Mouse (Mus musculus): ENCODE results near the gene Zcchc24.
"Not testable (repeated sequence)": the region's sequence is repeated elsewhere in the genome, so short reads cannot be mapped to it uniquely, and the experiment has no call there.

The Zcchc24 gene

DNA sequence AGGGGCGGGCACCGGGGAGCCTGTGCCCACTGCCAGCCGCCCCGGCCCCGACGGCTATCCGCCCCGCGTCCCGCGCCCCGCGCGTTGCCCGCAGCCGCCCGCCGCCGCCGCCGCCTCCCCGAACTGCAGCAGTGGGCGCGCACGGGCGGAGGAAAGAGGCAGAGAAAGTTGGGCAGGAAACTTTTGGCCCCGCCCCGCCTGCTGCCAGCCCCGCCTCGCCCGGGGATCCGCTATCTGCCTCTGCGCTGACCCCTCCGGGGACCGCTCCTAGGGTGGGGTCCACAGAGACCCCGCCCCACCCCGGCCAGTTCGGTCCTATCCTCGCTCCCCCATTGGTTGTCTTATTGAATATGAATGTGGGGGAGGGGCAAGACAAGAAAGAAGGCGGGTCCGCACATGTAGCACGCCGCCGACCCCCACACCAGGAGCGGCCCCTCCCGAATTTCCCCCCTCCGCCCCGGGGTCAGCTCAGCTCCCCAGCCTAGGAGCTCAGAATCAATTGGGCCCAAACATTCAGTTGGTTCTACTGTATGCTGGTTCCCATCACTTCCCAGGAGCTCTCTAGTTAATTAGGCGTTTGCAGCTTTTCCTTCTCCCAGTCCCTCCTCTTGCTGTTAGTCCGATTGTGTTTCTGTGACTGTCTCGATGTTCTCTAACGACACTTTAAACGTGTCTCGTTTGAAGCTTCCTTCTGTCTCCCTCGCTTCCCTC lies at the start of gene Zcchc24:
TSS of gene Zcchc24 (minus strand) at position 125 of the 711 bp plus-strand sequence.
- peak; percentile 92 to 93 for DNase-seq

DNA sequence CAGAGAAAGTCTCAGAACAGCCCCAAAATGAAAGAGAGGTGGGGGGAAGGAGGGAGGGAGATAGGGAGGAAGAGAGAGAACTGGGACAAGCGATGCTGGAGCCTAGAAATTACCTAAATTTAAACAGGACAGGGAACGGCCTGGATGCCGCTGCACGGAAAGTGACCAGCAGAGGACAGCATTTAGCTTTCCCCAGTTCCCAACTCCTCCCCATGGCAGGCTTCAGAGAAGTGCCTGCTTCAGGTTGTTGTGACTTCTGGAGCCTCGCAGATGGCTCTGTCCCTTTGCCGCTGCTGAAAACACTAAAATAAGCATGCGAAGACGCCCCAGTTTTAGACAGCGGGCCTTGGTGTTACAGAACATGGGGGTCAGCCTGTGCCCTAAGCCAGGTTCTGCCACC lies 47.6 kb upstream of the Zcchc24 start:
- DNase-seq, result peak; percentile 59 to 80

DNA sequence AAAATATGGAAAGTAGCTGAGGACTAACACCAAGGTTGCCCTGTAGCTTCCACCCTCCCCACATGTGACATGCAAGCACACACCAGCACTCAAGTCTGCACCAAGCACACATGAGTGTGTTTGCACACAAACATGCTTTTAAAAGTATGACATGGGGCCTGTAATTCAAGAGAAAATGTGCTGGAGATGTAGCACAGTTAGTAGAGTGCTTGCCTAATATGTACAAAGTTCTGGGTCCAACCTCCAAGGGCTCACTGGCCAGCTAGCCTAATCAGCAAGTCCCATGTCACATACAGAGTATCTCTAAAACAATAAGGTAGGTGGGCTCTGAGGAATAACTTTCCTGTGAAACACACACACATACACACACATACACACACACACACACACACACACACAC lies 45.3 kb upstream of the Zcchc24 start:
- DNase-seq, result no peak

DNA sequence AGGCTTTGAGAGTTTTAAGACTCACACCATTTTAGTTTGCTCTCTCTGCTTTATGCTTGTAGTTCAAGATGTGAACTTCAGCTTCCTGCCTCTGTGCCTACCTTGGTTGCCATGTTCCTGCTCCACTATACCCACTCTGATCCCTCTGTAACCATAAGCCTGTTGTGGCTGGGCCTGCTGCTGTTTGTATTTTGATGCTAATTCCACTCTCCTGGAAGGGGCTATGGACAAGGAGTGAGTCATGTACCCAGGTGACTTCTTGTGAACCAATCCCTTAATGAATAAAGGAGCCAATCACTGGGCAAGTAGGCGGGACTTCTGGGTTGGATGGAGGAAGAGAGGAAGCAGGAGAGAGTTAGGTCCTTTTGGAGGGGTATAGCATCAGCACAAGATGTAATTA lies 42.2 kb upstream of the Zcchc24 start:
- not testable (repeated sequence) for DNase-seq

DNA sequence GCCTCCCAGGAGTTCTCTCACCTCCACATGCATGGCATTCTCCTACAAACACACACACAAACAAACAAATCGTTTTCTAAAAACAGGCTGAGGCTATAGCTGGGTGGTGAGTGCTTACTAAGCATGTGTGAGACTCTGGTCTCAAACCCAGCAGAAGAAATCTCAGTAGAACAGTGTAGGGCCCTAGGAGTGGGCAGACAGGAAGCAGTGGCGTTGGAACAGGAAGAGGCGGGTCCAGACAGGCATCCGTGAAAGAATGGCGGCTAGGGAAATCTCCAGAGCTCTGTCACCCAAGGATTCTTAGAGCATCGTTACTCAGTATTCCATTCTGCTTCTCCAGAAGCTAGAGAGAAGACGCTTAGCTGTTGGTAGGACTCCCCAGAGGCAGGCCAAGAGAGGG lies 37.7 kb upstream of the Zcchc24 start:
- no peak for DNase-seq

DNA sequence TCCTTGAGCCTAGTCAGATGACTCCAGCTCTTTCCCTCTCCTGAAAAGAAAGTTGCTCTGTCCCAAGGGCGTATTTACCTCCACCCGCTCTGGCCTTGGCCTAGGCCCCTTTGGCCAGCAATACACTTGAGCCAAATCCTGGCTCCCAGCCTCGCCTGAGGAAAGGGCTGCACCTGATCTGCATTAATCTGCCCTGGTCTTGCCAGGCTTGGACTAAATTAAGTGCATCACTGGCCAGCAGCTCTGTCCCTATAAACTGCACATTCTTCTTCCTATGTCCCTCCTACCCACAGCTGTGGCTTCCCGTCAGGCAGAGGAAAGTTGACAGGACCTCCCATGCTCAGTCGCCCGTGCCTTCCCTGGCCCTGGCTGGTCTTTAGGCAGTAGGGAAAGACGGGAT lies 37.0 kb upstream of the Zcchc24 start:
- peak in 1 of 2 experiments; percentile 11 for DNase-seq

DNA sequence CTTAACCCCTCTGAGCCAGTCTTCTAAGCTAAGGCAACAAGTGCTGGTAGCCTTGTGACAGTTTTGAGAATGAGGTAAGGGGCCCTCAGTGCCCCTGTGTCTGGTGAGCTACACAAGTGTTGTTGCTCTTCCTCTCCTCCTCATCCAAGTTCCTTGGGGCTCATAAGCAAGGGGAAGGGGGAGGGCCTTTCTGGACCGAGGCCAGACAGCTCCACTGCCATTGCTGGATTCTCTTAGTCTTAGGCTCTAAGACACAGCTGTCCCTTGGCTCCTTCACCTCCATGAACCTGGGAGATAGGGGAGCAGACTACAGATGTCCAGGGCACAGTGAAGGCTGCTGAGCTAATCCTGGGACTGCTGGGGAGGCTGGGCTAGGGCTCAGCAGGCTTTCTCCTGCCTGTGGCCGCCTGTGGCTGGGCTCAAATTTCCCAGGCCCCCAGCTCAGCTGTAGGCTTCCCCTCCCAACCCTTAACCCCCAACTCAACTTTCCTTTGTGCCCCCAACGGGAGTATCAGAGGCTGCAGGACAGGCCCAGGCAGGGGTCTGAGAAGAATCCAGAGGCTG lies 34.5 kb upstream of the Zcchc24 start:
- DNase-seq, result no peak

DNA sequence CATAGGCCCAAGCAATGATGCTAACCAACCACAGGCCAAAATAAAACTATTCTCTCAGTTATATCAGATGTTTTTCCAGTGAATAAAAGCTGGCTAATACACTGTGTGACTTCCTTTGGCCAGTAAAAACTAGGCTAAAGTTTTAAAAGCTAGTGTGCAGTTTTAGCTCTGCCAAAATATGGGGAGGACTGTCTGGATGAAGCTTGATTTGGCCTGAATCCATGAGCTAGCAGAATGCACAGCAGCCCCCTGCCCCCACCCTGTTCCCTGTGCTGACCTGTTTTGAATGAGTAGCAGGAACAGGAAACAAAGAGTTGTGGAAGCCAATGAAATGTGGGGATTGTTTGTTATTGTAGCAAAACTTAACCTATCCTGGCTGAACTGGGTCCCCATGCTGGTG lies 33.7 kb upstream of the Zcchc24 start:
- DNase-seq, result peak in 1 of 2 experiments; percentile 11

DNA sequence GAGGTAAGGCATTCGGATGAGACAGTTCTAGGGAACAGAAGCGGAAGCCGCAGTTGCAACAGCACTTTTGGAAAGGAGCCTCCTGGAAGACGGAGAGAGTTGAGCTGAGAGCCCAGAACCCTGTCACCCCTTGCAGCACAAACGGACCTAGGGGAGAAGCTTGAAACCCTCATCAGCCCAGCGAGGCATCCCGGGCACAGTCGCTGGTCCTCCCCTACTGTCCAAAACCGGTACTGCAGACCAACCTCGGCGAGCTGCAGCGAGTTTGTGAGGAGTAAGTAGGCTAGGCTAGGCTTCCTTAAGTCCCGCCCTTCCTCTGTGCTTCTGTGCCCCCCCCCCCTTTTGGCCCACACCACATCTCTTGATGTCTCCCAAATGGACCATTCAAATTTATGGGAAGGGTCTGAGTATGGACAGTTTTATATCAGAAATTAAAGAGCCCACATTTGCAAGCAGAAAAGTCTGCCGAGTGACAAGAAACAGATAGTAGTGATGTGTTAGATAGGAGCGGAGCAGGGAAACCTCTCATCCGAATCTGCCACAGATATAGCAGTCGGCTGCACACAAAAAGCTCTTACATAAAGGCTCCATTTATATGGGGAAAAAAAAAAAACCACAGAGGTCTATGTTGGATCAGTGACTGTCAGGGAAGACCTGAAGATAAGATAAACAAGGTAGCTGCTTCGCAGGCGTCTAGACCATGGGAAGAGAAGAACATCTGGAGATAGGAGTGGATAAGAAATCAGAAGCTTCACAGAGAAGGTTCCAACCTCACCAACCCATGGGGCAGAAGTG lies 31.5 kb upstream of the Zcchc24 start:
- DNase-seq, result peak; percentile 72 to 92

DNA sequence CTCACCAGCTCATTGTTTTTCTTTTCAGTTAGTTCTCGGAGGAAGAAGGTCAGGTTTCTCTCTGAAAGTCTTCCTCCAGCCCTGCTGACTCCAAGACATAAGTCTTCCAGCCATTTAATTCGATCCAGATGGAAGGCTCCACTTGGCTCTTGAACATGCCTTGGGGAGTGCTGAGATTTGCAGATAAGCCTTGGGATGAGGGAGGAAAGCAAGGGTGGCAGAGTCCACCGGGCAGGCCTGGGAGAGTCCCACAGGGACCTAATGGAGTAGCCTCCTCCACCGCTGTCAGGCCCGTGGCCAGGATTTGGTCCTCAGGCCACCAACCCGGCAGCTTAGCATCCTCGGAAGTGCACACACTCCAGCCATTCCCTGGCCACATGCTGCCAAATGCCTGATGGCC lies 27.8 kb upstream of the Zcchc24 start:
- no peak for DNase-seq

DNA sequence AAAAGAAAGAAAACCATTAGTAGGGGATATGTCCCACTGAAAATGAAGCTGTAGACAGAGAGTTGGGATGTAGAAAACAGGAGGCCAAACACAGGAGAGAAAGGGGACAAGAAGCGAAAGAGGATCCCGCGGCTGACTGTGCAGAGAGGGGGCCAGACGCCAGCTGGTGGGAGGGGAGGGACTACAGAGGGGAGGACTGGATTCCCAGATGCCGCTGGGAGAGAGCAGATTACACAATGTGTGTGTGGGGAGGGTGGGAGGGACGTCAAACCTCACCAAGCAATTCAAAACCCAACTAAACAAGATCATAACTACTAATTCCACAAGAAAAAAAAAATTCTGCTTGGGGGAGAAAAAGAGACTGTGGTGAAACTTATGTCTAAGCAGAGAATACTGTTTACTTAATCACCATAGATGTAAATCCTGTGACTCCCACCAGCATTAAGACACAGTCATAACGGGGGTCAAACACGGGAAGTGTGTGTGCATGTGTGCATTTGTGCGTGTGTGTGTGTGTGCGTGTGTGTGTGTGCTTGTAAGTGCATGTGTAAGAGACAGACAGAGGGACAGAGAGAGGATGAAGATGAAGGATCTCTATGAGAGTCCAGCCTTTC lies 26.8 kb upstream of the Zcchc24 start:
- peak; percentile 31 to 47 for DNase-seq

DNA sequence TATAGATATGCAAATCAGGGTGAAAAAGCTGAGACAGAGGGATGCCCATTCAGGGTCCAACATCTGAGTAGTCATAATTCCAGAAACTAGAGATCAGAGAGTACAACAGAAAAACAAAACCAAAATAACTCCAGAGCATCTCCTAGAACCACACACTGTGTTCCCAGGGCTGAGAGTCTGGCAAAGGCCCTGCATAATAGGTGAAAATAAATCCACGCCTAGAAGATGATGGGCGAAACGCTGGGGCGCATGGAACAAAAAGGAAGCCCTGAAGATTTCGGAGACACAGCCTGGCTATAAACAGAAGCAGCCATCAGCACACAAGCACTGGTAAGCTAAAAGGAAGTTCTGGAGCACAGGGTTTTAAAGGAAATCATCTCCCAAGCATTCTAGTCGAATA lies 26.2 kb upstream of the Zcchc24 start:
- no peak for DNase-seq

DNA sequence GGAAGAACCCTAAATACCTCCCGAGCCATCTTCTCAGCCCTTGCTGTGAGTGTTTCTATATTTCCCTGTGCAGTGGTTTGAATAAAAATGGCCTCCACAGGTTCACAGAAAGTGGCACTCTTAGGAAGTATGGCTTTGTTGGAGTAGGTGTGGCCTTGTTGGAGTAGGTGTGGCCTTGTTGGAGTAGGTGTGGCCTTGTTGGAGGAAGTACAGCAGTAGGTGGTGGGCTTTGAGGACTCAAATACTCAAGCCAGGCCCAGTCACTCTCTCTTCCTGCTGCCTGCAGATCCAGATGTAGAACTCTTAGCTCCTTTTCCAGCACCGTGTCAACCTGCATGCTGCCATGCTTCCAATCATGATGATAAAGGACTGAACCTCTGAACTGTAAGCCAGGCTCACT lies 25.5 kb upstream of the Zcchc24 start:
- no peak for DNase-seq

DNA sequence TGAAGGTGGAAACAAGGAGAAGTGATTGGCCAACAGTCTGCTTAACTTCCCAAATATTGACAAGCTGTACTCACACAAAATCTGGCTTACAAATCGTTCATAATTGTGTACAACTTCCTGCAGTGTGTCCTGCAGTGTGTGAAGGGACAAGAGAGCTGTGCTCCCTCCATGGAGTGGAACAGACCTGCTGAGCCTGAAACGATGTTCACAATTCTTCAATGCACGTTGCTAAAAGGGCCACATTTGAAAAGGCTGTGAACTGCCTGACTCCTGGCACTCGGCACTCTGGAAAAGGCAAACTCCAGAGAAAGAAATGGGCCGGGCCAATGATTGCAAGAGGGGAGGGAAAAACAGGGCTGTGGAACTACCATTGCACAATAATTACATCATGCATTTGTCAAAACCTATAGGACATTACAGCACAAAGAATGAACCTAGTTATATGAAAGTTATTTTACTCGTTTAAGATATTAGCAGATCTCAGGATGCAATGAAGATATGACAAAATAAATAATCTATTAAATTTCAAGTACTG lies 22.0 kb upstream of the Zcchc24 start:
- no peak for DNase-seq

DNA sequence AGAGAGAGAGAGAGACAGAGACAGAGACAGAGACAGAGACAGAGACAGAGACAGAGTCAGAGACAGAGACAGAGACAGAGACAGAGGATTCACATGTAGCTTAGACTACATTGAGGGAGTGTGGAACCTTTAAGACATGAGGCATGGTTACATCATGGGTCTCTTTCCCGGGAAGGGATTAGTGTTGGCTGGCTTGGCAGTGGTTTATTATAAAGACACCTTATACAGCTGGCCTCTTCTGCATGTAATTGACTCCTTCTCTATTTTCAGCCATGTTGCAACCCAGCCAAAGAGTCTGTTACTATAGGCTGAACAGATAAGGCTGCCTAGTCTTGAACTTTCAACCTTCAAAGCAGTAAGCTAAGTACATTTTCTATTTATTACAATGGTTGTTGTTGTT lies 21.1 kb upstream of the Zcchc24 start:
- no peak for DNase-seq

DNA sequence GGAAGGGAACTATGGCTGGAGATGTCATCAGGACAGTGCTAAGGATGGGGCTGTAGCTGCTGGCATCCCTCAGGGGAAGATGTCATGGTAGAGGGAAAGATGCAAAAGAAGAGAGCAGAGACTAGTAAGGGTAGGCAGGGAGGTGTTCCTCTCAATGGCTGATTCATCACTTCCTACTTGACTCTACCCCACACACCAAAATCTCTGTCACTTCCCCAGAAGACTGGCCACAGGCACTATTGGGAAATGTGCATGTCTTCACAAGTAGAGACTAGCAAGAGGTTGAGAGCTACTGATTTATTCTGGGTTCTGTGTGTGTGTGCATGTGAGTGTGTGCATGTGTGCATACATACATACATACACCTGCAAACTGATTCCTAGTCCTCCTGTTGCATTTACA lies 20.4 kb upstream of the Zcchc24 start:
- DNase-seq, result no peak

DNA sequence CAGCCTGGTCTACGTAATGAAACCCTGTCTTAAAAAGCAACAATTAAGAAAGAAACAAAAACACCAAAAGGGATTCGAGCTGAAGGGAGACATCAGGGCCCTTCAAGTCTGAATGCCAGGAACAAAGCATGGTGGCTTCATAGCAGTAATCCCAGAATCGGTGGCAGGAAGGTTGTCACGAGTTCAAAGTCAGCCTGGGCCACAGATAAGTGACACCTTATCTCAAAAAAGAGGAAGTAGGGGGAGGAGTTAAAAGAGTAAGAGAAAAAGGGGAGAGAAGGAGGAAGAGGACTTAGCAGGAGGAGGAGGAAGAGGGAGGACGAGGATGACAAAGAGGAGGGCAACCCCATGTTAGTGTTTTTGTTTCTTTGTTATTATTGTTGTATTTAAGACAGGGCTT lies 19.4 kb upstream of the Zcchc24 start:
- DNase-seq, result no peak

DNA sequence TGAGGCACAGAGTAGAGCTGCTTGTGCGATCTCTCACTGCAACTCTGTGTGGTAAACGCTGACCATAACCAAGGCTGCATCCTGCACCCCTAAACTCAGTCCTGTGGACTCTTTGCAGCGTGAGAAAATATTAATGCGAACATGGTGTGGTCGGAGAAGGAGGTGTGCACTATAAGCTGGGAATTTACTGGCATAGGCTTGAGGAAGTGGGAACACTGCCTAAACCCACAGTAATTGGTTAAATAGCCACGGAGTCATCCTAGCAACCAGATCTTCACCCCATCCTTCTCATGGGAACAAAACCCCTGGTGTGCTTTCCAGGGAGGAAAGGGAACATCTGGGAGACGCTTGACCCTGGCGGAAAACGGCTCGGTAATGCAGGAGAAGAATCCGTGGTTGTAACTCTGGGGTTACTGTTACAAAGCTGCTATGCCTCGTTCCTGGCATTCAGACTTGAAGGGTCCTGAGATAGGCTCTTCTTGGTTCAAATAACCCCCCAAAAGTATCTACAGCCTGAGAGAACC lies 18.6 kb upstream of the Zcchc24 start:
- DNase-seq, result no peak

DNA sequence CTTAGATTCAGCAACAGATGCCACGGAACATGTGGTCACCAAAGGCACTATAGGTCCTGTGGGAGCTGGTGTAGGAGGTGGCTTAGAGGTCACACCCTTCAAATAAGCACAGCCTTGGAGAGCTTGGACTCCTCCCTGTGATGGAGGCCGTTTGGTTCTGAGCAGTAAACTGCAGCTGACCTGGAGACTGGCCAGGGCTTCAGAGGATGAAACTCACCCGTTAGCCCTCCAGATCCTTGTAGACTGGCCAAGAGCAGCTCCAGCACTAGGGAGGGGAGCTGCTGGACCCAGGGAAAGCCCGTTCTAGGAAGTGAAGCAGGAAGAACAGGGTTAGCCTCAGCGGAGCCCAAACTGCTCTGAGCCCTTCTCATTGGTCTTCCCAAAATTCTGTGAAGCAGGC lies 18.1 kb upstream of the Zcchc24 start:
- peak; percentile 38 to 57 for DNase-seq

DNA sequence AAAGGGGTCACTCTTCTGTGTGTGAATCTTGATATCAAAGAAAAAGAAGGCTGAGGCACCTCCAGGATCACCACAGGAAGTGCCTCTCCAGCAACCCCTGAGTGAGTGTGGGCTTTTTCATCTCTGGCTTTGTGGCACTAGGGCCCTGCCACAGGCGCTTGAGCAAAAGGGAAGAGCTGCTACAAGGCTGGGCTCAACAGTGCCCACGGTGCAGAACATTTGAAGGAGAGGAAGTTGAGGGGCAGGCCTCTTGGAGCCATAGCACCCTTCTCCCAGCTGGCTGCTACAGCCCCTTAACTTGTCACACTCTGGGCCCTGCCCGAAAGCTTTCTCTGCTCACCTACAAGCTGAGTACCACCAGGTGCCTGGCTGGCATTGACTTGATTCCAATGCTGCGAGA lies 16.4 kb upstream of the Zcchc24 start:
- DNase-seq, result no peak

DNA sequence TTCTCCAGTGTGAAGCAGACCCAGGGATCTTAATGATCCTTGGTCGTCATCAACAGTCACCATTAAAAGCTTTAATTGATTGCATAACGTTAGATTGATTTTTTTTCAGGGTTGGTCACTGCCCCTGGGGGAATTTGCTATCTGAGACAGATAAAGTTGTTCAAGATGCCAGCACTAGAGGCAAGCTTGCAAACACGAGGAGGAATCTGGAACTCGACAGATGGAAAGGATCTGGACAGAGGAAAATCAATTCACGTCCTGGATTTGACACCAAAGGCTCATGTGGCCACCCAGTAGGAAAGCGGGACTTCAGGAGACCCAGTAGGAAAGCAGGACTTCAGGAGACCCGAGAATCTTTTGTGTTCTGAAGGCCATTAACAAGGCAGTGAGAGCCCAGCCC lies 14.4 kb upstream of the Zcchc24 start:
- no peak for DNase-seq

DNA sequence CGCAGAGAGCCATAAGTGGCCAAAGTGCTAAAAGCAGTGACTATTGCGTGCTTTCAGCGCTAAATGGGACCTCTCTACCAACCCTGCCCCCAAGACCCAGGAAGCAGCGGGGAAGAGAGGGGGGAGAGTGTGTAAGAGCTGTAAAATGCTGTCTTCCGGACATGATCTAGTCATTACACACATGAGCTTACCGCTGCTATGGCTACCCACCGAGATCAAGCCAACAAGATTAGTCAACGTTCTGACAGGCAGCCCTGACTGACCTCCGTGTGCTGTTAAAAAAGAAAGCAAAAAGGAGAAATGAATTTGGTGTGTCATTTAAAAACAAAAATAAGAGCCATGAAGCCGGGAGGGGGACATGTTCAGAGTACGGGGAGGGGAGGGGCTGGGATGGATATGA lies 11.8 kb upstream of the Zcchc24 start:
- DNase-seq, result no peak

DNA sequence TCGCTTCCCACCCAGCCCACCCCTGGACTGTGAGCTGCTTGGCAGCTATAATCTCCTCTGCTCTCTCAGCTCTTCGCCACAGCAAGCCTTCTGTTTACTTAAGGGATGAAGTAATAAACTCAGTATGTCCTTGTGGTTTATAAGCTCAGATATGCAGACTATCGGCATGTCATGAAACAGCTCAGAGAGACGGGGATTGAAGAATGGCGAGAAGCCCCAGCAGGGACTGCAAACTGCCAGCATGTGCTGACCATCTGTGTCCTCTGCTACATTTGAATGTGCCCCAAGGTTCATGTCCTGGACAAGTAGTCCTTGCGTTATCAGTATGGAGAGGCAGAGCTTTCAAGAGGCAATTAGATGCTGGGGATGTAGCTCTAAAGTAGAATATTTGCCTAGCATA lies 7.5 kb upstream of the Zcchc24 start:
- no peak for DNase-seq

Measured in kidney, postnatal 36 days (tissue).